Mouse (Mus musculus): ENCODE measurements at regions not wholly inside any gene's neighbourhood (a gene's known extent, or its start where the extent isn't known, plus 50 kb on each side); places are given as distances from the start of the nearest gene placed in this dataset.

DNA sequence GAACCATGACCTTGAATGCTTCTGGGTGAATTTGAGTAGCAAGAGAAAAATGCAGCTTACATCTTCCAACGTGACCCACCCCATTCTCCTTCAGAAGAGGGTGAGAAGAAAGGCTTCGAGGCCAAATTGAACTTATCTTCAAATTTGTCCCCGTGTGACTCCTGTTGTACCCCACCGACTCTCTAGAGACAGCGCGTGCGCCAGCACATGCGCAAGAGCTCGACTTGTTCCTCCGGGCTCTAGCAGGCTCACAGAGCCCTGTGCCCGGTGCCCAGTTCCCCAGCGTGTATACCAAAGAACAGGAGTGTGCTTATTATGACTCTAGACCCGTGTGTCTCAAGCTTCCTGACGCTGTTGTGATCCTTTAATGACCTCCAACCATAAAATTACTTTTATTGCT, 59.0 kb downstream of the Gm26897 start:
- TF ChIP-seq POLR2A (IDR thresholded peaks at IDR 0.05; ENCODE audit: insufficient read depth, low read length) (no peak), CTCF (IDR thresholded peaks at IDR 0.05; ENCODE audit: low read depth, low read length) (no peak)
